Mouse (Mus musculus) CH12.LX (cell line): Measurements from ENCODE around the gene Lcat. TPM values are rescaled to one million over a fixed set of nuclear protein-coding genes. Genes with fewer than 3 reads are reported as not detected.

Experiments
- DNase-seq: peaks from one replicate; pipeline ENCODE4 v3.0.0-alpha.2; 2013; ENCODE audit errors: extremely low read depth
- H3K27ac ChIP-seq: 2 replicates; pipeline ENCODE4 v1.5.1; 2012; ENCODE audit warnings: low read depth, mild to moderate bottlenecking, control low read depth, moderate library complexity; ENCODE audit not compliant: insufficient read depth
- H3K27me3 ChIP-seq: replicated peaks from 2 replicates; pipeline ENCODE3; 2012; ENCODE audit warnings: inconsistent platforms
- H3K36me3 ChIP-seq, 2 experiments: replicated peaks in 1 of 2; 2 replicates each; pipeline versions ENCODE3 to v1.6.1; 2012; ENCODE audit warnings: inconsistent platforms in 1 of 2, low read length in 1 of 2, mild to moderate bottlenecking in 1 of 2, mixed read lengths in 1 of 2, moderate library complexity in 1 of 2; ENCODE audit not compliant: control insufficient read depth in 1 of 2, insufficient read depth in 1 of 2
- H3K4me1 ChIP-seq, 2 experiments: 2 replicates each; pipeline ENCODE4 v1.6.1; 2012; ENCODE audit warnings: inconsistent platforms in 1 of 2, moderate library complexity in 1 of 2; ENCODE audit not compliant: insufficient read depth in 2 of 2, control insufficient read depth in 1 of 2
- H3K4me2 ChIP-seq: 2 replicates; pipeline ENCODE4 v1.6.1; 2012; ENCODE audit warnings: low read depth, mild to moderate bottlenecking, control low read depth; ENCODE audit not compliant: poor library complexity, insufficient read depth, severe bottlenecking
- H3K4me3 ChIP-seq, 3 experiments: fragments of 150-350 bp in 1 of 3; sonication (generic) in 1 of 3; replicated peaks in 1 of 3; 2 replicates each; pipeline versions ENCODE3 to v1.5.1; 2011 to 2012; ENCODE audit warnings: low read depth in 2 of 3, low read length in 2 of 3, mild to moderate bottlenecking in 2 of 3, moderate library complexity in 2 of 3, control low read depth in 1 of 3, improper control_type of control experiment in 1 of 3, inconsistent platforms in 1 of 3, mixed read lengths in 1 of 3; ENCODE audit not compliant: poor library complexity in 1 of 3
- H3K79me2 ChIP-seq: replicated peaks from 2 replicates; pipeline ENCODE4 v1.6.1; 2012; ENCODE audit warnings: mild to moderate bottlenecking, moderate library complexity; ENCODE audit not compliant: control insufficient read depth, poor library complexity, insufficient read depth, severe bottlenecking; ENCODE audit errors: extremely low read depth
- H3K9ac ChIP-seq: 2 replicates; pipeline ENCODE4 v1.6.1; 2012; ENCODE audit warnings: low read depth, mild to moderate bottlenecking, control low read depth, moderate library complexity; ENCODE audit not compliant: insufficient read depth
- H3K9me3 ChIP-seq: replicated peaks from 2 replicates; pipeline ENCODE3; 2012; ENCODE audit warnings: low read length, inconsistent platforms, mixed read lengths
- BHLHE40 ChIP-seq: IDR thresholded peaks from 2 replicates; pipeline ENCODE4 v1.6.1; 2011; ENCODE audit warnings: mild to moderate bottlenecking, low read depth, low read length, improper control_type of control experiment
- ELF1 ChIP-seq: IDR thresholded peaks from 2 replicates; pipeline ENCODE4 v1.6.1; 2014; ENCODE audit warnings: low read depth, mild to moderate bottlenecking, inconsistent platforms, low read length, improper control_type of control experiment
- EP300 ChIP-seq: IDR thresholded peaks from 2 replicates; pipeline ENCODE4 v1.6.1; 2011; ENCODE audit warnings: low read length, improper control_type of control experiment
- ETS1 ChIP-seq: conservative IDR thresholded peaks from 2 replicates; pipeline ENCODE4 v1.6.1; 2012; ENCODE audit warnings: low read depth, mild to moderate bottlenecking, inconsistent platforms, low read length, improper control_type of control experiment, moderate library complexity
- HCFC1 ChIP-seq: IDR thresholded peaks from 2 replicates; pipeline ENCODE4 v1.6.1; 2012; ENCODE audit warnings: low read depth, mild to moderate bottlenecking, inconsistent platforms, low read length, improper control_type of control experiment
- IRF4 ChIP-seq: IDR thresholded peaks from 2 replicates; pipeline ENCODE4 v1.6.1; 2014; ENCODE audit warnings: low read depth, mild to moderate bottlenecking, inconsistent platforms, low read length, improper control_type of control experiment
- JUN ChIP-seq: IDR thresholded peaks from 2 replicates; pipeline ENCODE4 v1.6.1; 2011; ENCODE audit warnings: low read depth, mild to moderate bottlenecking, low read length, improper control_type of control experiment, moderate library complexity; ENCODE audit not compliant: insufficient read depth
- JUND ChIP-seq: conservative IDR thresholded peaks from 2 replicates; pipeline ENCODE4 v1.6.1; 2011; ENCODE audit warnings: low read depth, low read length, improper control_type of control experiment
- KAT2A ChIP-seq: IDR thresholded peaks from 2 replicates; pipeline ENCODE4 v1.6.1; 2012; ENCODE audit warnings: low read length, improper control_type of control experiment, inconsistent platforms; ENCODE audit not compliant: insufficient replicate concordance
- MAFK ChIP-seq: IDR thresholded peaks from 2 replicates; pipeline ENCODE4 v1.6.1; 2011; ENCODE audit warnings: low read length, improper control_type of control experiment; ENCODE audit not compliant: insufficient replicate concordance
- MEF2A ChIP-seq: IDR thresholded peaks from 2 replicates; pipeline ENCODE4 v1.6.1; 2014; ENCODE audit warnings: low read depth, mild to moderate bottlenecking, inconsistent platforms, low read length, improper control_type of control experiment, borderline replicate concordance
- NELFE ChIP-seq: IDR thresholded peaks from 2 replicates; pipeline ENCODE4 v1.6.1; 2011; ENCODE audit warnings: low read depth, low read length, improper control_type of control experiment
- NRF1 ChIP-seq: IDR thresholded peaks from 2 replicates; pipeline ENCODE4 v1.6.1; 2014; ENCODE audit warnings: low read depth, mild to moderate bottlenecking, inconsistent platforms, low read length, improper control_type of control experiment, moderate library complexity
- PAX5 ChIP-seq: IDR thresholded peaks from 2 replicates; pipeline ENCODE4 v1.6.1; 2012; ENCODE audit warnings: low read length, inconsistent platforms, mixed read lengths
- TCF12 ChIP-seq: IDR thresholded peaks from 2 replicates; pipeline ENCODE4 v1.6.1; 2014; ENCODE audit warnings: low read depth, mild to moderate bottlenecking, inconsistent platforms, low read length, improper control_type of control experiment
- UBTF ChIP-seq: IDR thresholded peaks from 2 replicates; pipeline ENCODE4 v1.6.1; 2012; ENCODE audit warnings: low read depth, mild to moderate bottlenecking, inconsistent platforms, low read length, improper control_type of control experiment, moderate library complexity
- USF1 ChIP-seq: IDR thresholded peaks from 2 replicates; pipeline ENCODE4 v1.6.1; 2014; ENCODE audit warnings: low read depth, mild to moderate bottlenecking, inconsistent platforms, low read length, improper control_type of control experiment
- ZMIZ1 ChIP-seq: IDR thresholded peaks from 2 replicates; pipeline ENCODE4 v1.6.1; 2012; ENCODE audit warnings: low read depth, mild to moderate bottlenecking, inconsistent platforms, low read length, improper control_type of control experiment
- dilution Hi-C: fragments of 300-500 bp; cut with MboI; formaldehyde crosslinking; loops from 2 replicates; pipeline ENCODE4 v1.14.3; 2020; ENCODE audit warnings: low sequenced_read_pairs; ENCODE audit not compliant: extremely low pct_unique_long_range_greater_than_20kb, extremely low pct_ligation_motif_present
- in situ Hi-C: fragments of 300-500 bp; cut with MboI; formaldehyde crosslinking; loops from 3 replicates; pipeline ENCODE4 v1.14.3; 2019; ENCODE audit warnings: low sequenced_read_pairs, low pct_ligation_motif_present, low pct_unique_long_range_greater_than_20kb, mixed read lengths
- polyA plus RNA-seq: library from polyadenylated mRNA; unstranded; fragments of >175 nt; gene quantifications from 2 replicates; pipeline ENCODE4 v1.2.1, GENCODE M21; 2012; ENCODE audit warnings: low read depth; ENCODE audit not compliant: insufficient read length
- total RNA-seq, 2 experiments: library from RNA; depleted of rRNA; stranded (reverse); fragments of 300-350 nt in 1 of 2; fragments of >200 nt in 1 of 2; gene quantifications; 2 replicates each; pipeline ENCODE4 v1.2.3; 2012 to 2014

Gene Lcat
- total and polyA plus RNA-seq, 3 experiments = 0.17 to 0.34 TPM; not detected in 1

DNA sequence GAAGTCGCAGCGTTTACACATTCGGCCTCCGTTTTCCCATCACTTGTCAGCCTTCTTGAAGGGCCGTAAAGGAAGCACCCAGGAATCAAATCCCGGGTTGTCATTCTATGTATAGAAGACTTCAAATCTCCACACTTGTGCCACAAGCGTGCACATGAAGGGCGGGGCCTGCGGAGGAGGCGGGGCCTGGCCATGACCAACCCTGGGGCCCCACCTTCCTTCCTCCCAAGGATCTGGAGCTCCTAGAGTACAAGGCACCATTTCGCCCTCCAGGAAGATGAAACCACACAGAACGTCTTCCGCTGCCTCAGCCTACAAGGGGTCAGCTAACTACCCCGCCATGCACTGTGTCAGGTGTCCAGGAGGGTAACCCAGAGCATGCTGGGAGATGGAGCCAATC is 17.9 kb upstream of the Lcat start:
- in situ Hi-C loops (no loop called here), dilution Hi-C loops (no loop called here)
- Histone ChIP-seq H3K4me3 (no peak overlapping the region), H3K9ac (no peak overlapping the region), H3K27ac (no peak overlapping the region), H3K27me3 (peaks cover 1% of the 10 kb centered on the region), H3K79me2 (no peaks in the 10 kb centered on the region), H3K4me2 (no peak overlapping the region), H3K36me3 (peaks cover 2 to 35% of the 10 kb centered on the region in 2 experiments), H3K9me3 (no peaks in the 10 kb centered on the region), H3K4me1 (peaks cover 6 to 14% of the 10 kb centered on the region in 2 experiments)
- no peak for TF ChIP-seq KAT2A
- no peak for TF ChIP-seq BHLHE40
- DNase-seq = no peak

GRCm38 (mm10) chr8:105959350-105959749 is 16.2 kb upstream of the Lcat start:
- no peak overlapping the region for H3K4me3 ChIP-seq
- H3K27ac ChIP-seq = no peak overlapping the region
- H3K36me3 ChIP-seq = peaks cover 5 to 48% of the 10 kb centered on the region in 2 experiments
- in situ Hi-C loops = no loop called here
- no peak overlapping the region for H3K4me2 ChIP-seq
- H3K79me2 ChIP-seq = no peaks in the 10 kb centered on the region
- no peak for DNase-seq
- dilution Hi-C loops = no loop called here
- peaks cover 0 to 5% of the 10 kb centered on the region in 2 experiments; a peak in 1 of 4 replicates for H3K4me1 ChIP-seq
- H3K9ac ChIP-seq = no peak overlapping the region
- TF ChIP-seq IRF4 = no peak
- no peak for TF ChIP-seq NELFE
- no peak for TF ChIP-seq MAFK
- H3K9me3 ChIP-seq = no peaks in the 10 kb centered on the region
- no peaks in the 10 kb centered on the region for H3K27me3 ChIP-seq

DNA sequence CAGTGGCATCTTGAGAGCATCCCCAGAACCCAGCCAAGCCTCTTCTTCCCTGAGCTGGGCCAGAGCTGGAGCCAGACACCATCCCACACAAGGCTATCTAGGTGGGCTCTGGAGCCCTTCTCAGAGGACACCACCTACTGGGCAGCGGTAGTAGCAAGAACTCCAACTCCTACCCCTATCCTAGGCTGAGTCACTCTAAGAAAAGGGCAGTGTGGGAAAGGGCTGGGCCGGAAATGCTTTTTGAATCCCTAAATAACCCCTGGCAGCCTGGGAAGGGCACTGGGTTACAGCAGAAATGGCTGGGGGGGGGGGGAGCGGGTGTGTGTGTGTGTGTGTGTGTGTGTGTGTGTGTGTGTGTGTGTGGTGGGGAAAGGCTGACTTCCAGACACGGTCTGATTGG is 14.6 kb upstream of the Lcat start:
- Histone ChIP-seq H3K79me2 (no peaks in the 10 kb centered on the region), H3K4me3 (no peak overlapping the region), H3K4me2 (no peak overlapping the region)
- in situ Hi-C loops = no loop called here
- no peak for TF ChIP-seq HCFC1
- TF ChIP-seq MAFK = no peak
- TF ChIP-seq, all 38 proteins: peak for 0
- no peak for DNase-seq
- Histone ChIP-seq H3K4me1 (peaks cover 0 to 7% of the 10 kb centered on the region in 2 experiments; a peak in 2 of 4 replicates), H3K9me3 (no peaks in the 10 kb centered on the region), H3K27me3 (no peaks in the 10 kb centered on the region), H3K27ac (no peak overlapping the region), H3K9ac (no peak overlapping the region), H3K36me3 (peaks cover 5 to 59% of the 10 kb centered on the region in 2 experiments)
- dilution Hi-C loops = no loop called here

DNA sequence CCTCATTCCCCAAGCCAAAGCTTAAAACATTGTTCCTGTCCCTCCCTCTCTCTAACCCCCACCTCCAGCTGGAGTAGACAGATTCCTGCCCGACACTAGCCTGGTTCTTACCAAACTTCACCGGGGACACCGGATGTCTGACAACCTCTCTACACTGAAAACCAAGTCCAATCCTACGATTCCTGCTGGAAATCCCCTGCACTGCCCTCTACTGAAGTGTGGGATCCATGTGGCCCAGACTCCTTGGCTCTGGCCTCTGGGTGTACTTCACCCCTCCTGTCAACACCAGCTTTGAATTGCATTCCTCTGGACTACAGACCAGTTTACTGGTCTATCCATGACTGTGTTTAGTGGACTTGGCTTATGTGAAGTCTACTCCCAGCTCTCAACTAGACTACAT is 13.4 kb upstream of the Lcat start:
- DNase-seq = no peak
- Histone ChIP-seq H3K27ac (no peak overlapping the region), H3K36me3 (peaks cover 5 to 66% of the 10 kb centered on the region in 2 experiments), H3K4me3 (no peak overlapping the region), H3K79me2 (no peaks in the 10 kb centered on the region), H3K4me2 (no peak overlapping the region), H3K9ac (no peak overlapping the region), H3K4me1 (peaks cover 3 to 17% of the 10 kb centered on the region in 2 experiments), H3K9me3 (no peaks in the 10 kb centered on the region), H3K27me3 (no peaks in the 10 kb centered on the region)
- dilution Hi-C loops (no loop called here), in situ Hi-C loops (no loop called here)
- TF ChIP-seq HCFC1 (no peak), TCF12 (no peak), ETS1 (no peak), EP300 (no peak), ELF1 (no peak), JUN (no peak), IRF4 (no peak), JUND (no peak), NRF1 (no peak), PAX5 (no peak), ZMIZ1 (no peak), UBTF (no peak), MEF2A (no peak), USF1 (no peak)
